Mouse (Mus musculus) heart, postnatal 14 days (tissue): ENCODE data around the gene Rsbn1l. TPM values are rescaled to one million over a fixed set of nuclear protein-coding genes. Genes with fewer than 3 reads are reported as not detected.

Experiments used
- DNase-seq, 2 experiments: peaks; one replicate each; pipeline ENCODE4 v3.0.0; 2021 to 2022
- intact Hi-C: fragments of 180-260 bp; cut with DNase I; formaldehyde crosslinking; loops from one replicate; pipeline ENCODE4 v1.15.1; 2025
- long read RNA-seq, 2 experiments: library from polyadenylated mRNA; stranded (forward); transcript quantifications; one replicate each; pipeline ENCODE4 v2.0.0; 2021
- total RNA-seq, 2 experiments: library from RNA; stranded (reverse); gene quantifications; 2 replicates each; pipeline ENCODE4 v1.2.3; 2021

Rsbn1l gene
- 10 to 100 TPM; 14.2 to 16.3 TPM for total RNA-seq
- long read RNA-seq, experiment 1, full-length matches to known transcripts: 2 of 3 reads
- long read RNA-seq, experiment 1, partial matches to known transcripts: 0 of 3 reads
- long read RNA-seq, experiment 1, other reads (novel, unspliced or antisense): 1 of 3 reads
- long read RNA-seq, experiment 2, full-length matches to known transcripts: 4 of 9 reads
- long read RNA-seq, experiment 2, partial matches to known transcripts: 1 of 9 reads
- long read RNA-seq, experiment 2, other reads (novel, unspliced or antisense): 4 of 9 reads

DNA sequence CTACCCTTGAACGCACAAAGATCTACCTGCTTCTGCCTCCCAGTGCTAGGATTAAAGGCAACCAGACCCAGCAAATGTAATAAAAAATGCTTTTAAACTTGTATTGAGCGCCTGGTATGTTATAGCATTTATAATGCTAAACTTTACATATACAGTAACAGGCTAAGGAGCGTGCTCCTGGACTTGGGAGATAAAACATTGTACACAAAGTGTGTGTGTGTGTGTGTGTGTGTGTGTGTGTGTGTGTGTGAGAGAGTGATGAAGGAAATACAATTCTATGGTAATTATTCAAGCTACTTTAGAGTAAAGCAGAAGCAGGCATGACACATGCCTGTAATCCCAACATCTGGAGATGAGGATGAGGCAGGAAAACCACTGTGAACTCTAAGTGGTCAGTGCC is at the start of gene Rsbn1l:
TSS of gene Rsbn1l (minus strand) at position 101 of the 400 bp plus-strand sequence.
- intact Hi-C loops: no loop called here

DNA sequence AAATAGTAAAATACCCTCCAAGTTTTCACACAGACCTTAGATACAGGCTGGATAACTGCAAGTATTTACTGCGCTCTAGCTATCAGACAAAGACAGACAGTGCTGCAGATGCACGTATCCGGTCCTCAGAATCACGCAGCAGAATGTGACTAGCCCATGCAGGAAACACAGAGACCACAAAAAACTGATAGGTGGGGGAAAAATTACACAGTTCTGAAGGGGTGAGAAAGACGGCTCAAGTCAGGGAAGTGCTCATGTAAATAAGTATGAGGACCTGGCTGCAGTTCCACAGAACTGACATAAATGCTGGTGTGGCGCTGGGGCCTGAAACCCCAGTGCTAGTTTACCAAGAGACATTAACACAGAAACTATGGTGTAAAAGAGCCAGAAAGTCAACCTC is 46.5 kb upstream of the Rsbn1l start:
- DNase-seq: no peak
- intact Hi-C loops: loop anchor here (10.0 kb wide), 1 partner anchor 252 kb away; no protein-coding TSS in a partner anchor

More for the DNA sequence above, at the start of gene Rsbn1l:
- no peak for DNase-seq

DNA sequence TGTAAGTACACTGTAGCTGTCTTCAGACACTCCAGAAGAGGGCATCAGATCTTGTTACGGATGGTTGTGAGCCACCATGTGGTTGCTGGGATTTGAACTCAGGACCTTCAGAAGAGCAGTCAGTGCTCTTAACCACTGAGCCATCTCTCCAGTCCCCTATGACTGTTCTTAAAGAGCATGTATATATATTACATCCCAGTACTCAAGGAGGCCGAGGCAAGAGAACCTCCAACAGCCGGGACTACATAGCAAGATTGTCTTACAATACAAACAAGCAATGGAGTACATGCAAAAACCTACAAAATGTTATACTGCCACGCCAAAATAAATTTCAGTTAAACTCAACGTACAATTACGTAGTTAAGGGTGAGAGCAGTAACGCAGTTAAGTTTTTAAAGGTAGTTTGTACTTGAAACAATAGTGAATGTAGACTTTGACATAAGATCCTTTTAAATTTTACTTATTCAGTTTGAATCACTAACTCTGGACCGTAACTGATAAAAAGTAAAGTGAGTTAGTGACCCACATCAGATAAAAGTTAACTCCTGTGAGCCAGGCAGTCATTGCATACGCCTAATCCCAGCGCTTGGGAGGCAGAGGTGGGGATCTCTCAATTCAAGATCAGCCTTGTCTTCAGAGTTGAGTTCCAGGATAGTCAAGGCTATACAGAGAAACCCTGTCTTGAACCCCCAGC is 45.6 kb upstream of the Rsbn1l start:
- intact Hi-C loops: loop anchor here (10.0 kb wide), 1 partner anchor 253 kb away; no protein-coding TSS in a partner anchor
- no peak for DNase-seq

DNA sequence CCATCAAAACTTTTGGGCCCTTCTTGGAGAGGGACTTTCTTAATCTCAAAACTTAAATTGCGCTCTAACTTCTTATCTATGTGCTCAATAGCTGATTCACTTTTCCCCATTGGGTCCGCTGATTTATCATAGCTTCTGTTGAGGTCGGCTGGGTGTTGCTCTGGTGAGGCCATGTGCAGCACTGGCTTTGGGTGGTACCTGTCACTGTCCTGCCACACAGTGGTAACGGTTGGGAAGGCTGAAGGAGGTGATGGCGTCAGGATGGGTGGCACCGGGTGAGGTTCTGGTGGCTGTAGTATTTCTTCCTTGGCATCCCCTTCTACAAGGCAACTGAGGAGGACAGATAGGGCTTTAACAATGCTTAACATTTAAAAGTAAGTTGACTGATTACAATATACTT is 42.2 kb upstream of the Rsbn1l start:
- intact Hi-C loops: no loop called here

DNA sequence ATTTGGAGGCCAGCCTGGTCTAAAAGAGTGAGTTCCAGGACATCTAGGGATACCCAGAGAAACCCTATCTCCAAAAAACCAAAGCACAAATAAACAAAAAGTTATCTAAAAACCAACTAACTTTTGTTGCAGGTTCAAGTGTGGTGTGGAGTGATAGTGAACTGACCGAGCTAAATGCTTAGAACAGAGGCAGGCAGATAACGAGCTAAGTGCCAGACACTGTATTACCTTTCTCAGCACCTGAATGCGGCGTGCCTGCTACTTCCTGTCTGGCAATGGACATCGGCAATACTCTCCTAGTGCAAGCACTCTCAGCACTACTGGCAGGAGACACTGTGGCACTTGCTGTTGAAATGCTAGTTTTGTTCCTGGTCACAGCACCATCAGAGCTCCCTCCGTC is 41.4 kb upstream of the Rsbn1l start:
- intact Hi-C loops: no loop called here
- DNase-seq: no peak

More for the DNA sequence above, 42.2 kb upstream of the Rsbn1l start:
- no peak for DNase-seq

DNA sequence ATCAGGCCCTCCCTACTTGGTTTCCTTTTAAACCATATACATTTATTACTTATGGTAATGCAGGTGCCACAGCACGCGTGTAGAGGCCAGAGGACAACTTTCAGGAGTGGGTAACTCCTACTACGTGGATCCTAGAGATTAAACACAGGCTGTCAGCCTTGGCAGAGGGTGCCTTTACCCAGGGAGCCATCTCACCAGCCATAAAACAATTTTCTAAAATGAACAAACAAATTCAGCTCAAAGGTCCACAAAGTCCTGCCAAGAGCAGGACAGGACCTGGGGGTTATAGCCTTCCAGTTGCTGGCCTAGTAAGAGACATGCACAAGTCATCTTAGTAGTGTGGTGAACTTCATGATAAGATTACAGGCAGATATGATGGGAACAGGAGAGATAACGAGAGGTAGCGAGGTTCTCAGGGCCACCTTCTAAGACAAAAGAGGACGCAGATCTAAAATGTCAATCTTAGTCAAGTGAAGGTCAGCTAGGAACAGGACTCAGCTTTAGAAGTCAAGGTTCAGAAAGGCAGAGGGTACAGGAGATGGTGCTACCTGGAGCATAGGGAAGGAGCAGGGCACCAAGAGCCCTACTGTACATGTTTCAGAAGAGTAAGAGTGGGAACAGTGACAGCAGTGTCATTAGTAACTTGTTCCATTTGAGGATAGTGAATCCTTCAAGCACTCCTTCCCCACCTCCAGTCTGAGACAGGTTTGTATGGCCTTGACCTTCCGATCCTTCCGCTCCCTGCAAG is 34.0 kb upstream of the Rsbn1l start:
- no peak for DNase-seq
- intact Hi-C loops: no loop called here

DNA sequence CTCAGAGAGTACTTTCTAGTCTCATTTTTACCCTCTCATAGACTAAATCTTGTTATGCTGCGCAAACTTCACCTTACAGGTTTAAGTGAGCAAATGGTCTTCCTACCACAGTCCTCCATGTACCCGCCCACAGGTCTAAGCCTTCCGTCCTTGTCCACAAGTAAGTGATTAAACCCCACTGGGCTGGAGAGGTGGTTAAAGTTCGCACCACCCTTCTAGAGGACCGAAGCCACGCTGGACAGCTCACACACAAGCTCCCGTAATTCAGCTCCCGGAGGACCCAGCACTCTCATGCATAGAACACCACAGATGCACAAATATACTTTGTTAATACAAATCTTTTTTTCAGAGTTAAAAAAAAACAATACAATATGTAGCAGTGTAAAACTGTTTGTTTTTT is 30.1 kb upstream of the Rsbn1l start:
- no peak for DNase-seq
- intact Hi-C loops: no loop called here

DNA sequence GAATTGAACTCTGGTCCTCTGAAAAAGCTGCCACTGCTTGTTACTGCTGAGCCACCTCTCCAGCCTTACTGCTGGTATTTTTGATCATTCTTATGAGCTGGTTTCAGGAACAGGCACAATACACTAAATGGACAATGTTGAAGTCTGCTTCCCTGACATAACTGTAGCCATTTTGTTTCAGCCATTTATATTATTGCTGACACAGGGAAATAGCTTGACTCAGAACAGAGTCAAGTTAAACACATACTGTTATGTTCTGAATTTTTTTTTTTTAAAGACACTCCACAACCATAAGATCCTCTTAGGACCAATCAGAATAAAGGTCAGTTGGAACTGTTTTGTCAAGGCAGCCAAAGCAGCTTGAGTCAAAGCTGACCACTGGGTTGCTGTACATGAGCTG is 27.3 kb upstream of the Rsbn1l start:
- DNase-seq: no peak
- intact Hi-C loops: loop anchor here (5.0 kb wide), 1 partner anchor 71 kb away; no protein-coding TSS in a partner anchor

DNA sequence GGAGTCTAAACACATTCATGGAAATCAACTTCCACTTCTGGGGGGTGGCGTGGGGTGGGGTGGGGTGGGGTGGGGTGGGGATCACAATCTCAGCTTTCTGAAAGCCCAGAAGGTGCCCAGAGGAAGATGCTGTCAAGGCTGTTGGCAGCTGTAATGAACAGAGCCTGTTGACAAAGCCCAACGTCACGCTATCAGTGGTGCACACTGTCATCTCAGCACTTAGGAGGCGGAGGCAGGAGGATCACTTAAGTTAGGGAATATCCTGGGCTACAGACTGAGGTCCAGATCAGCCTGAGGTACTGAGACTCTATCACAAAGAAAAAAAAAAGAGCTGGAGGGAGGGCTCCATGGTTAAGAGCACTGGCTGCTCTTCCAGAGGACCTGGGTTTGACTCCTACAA is 18.5 kb upstream of the Rsbn1l start:
- intact Hi-C loops: no loop called here

DNA sequence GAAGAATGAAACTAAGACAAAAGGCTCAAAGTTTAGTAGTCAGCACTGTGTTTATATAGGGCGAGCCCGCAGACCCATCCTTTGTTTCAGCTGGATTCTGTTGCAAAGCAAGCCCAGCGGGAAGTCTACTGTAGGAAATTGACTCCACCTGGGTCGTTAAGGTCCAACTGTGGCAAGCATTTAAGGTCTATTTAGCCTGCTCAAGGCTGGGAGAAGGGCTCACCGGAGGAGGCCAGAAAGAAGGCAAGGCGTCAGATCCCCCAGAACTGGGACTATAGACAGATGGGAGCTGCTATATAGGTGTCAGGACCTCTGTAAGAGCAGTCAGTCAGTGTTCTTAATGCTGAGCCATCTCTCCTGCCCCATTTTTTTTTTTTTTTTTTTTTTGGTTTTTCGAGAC is 17.8 kb upstream of the Rsbn1l start:
- intact Hi-C loops: no loop called here
- DNase-seq: no peak

More for the DNA sequence above, 18.5 kb upstream of the Rsbn1l start:
- DNase-seq: no peak

DNA sequence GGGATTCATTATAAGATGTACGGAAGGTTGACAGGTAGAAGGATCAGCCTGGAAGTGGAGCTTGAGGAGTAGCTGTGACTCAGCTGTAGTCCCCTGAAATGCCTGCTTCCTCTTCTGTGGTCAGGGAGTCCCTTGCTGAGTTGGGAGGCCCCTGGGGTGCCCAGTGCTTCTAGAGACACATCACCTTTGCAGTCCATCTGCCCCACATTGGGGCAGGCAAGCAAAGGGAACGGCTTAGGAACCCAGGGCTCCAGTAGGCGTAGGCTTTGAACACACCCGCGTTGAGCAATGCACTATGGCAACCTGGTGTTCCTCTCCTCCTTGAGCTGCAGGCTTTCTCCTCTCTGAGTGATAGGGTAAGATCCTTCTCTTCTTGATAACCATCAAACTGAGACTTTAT is 16.9 kb upstream of the Rsbn1l start:
- DNase-seq: no peak
- intact Hi-C loops: no loop called here

DNA sequence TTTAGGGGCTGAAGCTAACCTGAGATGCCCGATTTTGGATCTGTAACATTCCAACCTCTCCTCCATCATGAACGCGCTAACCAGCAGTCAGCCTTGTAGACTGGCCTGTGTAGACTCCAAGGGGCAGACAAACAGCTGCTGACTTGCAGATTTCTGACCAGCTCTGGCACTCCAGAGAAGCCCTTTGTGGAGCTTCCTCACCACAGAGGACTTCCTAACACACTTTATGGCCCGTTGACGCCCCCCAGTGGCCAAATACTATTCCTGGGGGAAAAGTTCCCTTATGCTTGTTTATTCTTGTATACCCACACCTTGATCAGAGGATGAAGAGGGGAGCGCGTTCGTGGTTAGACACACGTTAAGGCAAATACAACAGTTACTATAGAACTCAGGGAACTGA is 12.8 kb upstream of the Rsbn1l start:
- peak; percentile 43 to 51 for DNase-seq
- intact Hi-C loops: loop anchor here (5.0 kb wide), 1 partner anchor 57 kb away; no protein-coding TSS in a partner anchor

DNA sequence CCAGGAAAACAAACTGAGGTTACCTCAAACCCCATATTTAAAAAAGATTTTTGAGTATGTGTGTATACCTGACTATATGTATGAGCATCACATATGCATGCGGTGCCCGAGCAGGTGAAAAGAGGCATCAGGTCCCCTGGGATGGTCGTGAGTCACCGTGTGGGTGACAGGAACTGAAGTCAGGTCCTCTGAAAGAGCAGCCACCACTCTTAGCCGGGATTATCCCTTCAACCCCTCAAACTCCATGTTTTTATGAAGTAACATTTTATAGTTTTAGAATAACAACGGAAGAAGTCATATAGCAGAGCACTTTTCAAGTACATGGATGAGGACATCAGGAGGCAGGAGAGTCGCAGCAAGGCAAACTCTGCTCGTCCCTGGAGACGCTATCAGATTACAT is 12.3 kb upstream of the Rsbn1l start:
- intact Hi-C loops: loop anchor here (5.0 kb wide), 1 partner anchor 56 kb away; no protein-coding TSS in a partner anchor

DNA sequence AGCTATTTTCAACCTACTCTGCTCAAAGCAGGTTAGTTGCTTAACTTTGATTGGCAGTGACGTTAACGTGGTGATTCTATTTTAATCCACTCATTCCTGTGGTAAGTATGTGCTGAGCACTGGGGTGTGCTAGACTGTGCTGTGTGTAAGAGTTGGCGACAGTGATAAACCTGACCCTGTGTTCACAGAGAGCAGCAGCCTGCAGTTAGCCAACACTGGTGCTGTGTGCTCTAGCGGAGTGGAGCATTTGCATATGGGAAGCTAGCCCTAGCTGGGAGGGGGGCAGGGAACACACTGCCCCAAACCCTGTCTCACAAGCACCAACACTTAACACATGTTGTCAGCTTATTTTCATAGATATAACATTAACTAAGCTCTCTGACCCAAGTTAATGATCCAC is 11.7 kb upstream of the Rsbn1l start:
- DNase-seq: no peak
- intact Hi-C loops: loop anchor here (5.0 kb wide), 1 partner anchor 56 kb away; no protein-coding TSS in a partner anchor

More for the DNA sequence above, 12.3 kb upstream of the Rsbn1l start:
- no peak for DNase-seq

DNA sequence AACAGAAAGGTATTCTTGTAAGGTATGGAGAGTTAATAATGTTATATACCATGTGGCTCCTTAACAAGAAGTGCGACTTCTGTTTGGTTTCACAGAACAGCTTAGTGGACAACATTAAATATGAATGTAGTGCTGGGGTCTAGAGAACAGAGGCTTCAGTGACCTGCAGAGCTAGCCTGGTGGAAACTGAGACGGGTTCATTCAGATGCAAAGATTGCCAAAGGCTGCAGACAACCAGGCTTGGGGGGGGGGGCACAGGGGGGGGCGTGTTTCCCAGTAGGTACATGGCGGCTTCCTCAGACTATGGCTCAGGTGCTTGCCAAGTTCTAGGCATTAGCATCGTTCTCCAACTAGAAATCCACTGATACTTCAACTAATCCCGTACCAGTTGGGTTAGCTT is 8.2 kb upstream of the Rsbn1l start:
- no peak for DNase-seq
- intact Hi-C loops: no loop called here

DNA sequence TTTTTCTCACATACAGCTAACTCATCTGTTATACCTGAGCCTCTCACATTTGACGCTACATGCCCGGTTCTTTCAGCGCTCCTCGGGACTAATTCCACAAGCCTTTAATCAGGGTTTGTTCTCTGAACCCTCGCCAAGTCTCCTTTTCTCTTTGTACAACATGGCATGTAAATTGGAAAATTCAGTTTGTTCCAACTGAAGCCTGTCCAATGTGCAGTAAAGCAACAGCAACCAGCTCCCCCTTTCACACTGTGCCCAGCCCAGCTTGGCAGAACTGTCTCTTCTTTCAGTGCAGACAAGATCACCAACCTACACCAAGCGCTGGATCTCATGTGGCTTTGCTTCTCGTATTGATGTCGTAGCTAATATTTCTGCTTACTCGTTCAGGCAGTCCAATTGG is 7.1 kb upstream of the Rsbn1l start:
- DNase-seq: no peak
- intact Hi-C loops: no loop called here

DNA sequence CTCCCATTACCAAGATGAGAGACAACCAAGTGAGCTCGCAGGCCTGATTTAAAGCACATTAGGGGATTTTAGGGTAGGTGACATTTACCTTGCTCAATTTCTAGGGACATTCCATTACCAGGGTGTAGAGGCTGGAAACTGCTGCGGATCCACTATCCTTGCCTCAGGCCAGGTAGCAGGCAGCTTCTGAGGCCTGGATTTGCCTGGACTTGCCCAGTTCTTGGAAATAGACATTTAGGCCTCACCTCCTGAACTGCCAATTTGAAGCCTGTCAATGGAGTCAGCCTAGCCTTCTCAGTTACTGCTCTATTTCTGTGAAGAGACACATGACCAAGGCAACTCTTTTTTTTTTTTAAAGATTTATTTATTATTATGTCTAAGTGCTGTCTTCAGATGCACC is 4.7 kb upstream of the Rsbn1l start:
- no peak for DNase-seq
- intact Hi-C loops: no loop called here

DNA sequence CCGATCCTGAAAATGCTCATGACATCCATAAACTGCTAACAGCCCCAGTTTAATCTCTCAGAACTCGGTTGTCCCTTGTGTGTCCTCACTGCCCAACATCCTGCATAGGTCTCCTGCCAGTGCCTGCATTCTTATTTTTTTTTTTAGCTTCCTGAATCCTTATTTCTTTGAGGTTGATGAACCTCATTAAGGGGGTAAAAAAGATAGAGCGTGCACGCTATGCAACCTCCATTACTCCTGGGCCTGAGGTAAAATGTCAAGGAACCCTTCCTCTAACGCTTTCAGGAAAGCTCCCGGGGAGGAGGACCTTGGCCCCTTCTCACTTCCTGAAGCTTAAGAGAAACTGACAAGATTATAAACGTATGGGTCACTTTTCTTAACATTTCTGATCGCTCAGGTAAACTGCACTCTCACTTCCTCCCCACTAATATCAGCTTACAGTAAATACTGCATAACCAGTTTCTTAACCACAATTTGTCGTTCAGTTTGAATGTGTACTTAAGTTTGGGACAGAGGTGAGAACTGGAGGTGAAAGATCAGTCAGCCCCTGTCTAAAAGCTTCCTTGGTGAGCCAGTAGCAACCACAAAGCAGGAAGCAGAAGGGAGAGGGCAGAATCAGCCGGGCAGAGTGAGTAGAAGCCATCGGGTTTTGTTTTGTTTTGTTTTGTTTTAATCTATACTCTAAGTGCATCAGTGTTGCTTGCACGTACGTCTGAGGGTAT is 923 bp downstream of the Rsbn1l start:
- intact Hi-C loops: no loop called here
- no peak for DNase-seq

DNA sequence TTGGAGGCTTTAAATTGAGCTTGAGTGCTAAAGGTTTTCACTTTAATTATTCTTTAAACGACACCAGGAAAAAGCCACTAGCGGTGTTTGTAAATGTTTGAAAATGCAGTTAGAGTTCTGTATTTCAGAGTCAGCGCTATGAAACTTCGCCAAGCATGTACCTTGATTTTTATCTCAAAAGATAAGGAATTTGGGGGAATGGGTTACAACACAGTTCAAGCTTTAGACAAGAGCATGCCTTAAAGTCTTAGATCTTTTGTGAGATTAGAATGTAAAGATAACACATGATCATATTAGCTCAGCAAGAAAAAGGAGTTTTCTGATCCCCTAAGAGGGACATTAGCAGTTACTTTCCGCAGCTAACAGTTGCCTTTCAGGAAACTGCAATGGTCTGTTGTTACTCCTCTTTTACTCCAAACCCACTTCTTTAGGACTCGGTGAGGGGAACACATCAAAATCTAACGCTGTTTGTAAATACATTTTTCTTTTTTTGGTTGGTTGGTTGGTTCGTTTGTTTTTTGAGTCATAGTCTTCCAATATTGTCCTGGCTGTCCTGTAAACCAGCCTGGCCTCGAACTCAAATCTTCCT is 3.8 kb downstream of the Rsbn1l start:
- intact Hi-C loops: loop anchor here (2.0 to 5.0 kb wide), 2 partner anchors 38 to 70 kb away; partner anchors contain the start of genes Phtf2 and Tmem60
- no peak for DNase-seq
